Mouse (Mus musculus) midbrain, postnatal 0 days (tissue): ENCODE data around the gene Ssbp4. TPM values are rescaled to one million over a fixed set of nuclear protein-coding genes. Genes with fewer than 3 reads are reported as not detected.

Experiments
- ATAC-seq: fragments of 200-750 bp; cut with Nextera tagmentation; 2 replicates; pipeline ENCODE4 v1.8.0; 2017; ENCODE audit warnings: moderate number of reproducible peaks, mild to moderate bottlenecking, moderate TSS enrichment, moderate library complexity; ENCODE audit not compliant: low FRiP score
- DNase-seq: peaks from one replicate; pipeline ENCODE4 v3.0.0-alpha.2; 2015; ENCODE audit warnings: low spot score
- H3K27ac ChIP-seq: fragments of 300-500 bp; sonication (generic); 2 replicates; pipeline ENCODE4 v1.5.1; 2014; ENCODE audit warnings: low read depth, mild to moderate bottlenecking, low read length, mixed read lengths
- H3K27me3 ChIP-seq: fragments of 300-500 bp; sonication (generic); 2 replicates; pipeline ENCODE4 v1.6.1; 2014; ENCODE audit warnings: low read length, control low read depth, mixed read lengths; ENCODE audit not compliant: insufficient read depth
- H3K36me3 ChIP-seq: fragments of 300-500 bp; sonication (generic); 2 replicates; pipeline ENCODE4 v1.6.1; 2014; ENCODE audit warnings: low read length, control low read depth, mixed read lengths; ENCODE audit not compliant: insufficient read depth
- H3K4me1 ChIP-seq: fragments of 300-500 bp; sonication (generic); 2 replicates; pipeline ENCODE4 v1.6.1; 2014; ENCODE audit warnings: mild to moderate bottlenecking, control low read depth, antibody characterized with exemption, low read length, mixed read lengths; ENCODE audit not compliant: insufficient read depth
- H3K4me2 ChIP-seq: fragments of 300-500 bp; sonication (generic); 2 replicates; pipeline ENCODE4 v1.6.1; 2014; ENCODE audit warnings: low read depth, mild to moderate bottlenecking, low read length, mixed read lengths; ENCODE audit not compliant: poor library complexity, severe bottlenecking
- H3K4me3 ChIP-seq: fragments of 300-500 bp; sonication (generic); 2 replicates; pipeline ENCODE4 v1.5.1; 2014; ENCODE audit warnings: low read depth, mild to moderate bottlenecking, low read length, moderate library complexity
- H3K9ac ChIP-seq: fragments of 300-500 bp; sonication (generic); replicated peaks from 2 replicates; pipeline ENCODE4 v1.6.1; 2014; ENCODE audit warnings: mild to moderate bottlenecking, low read length, moderate library complexity, mixed read lengths; ENCODE audit not compliant: poor library complexity, severe bottlenecking
- H3K9me3 ChIP-seq: fragments of 300-500 bp; sonication (generic); 2 replicates; pipeline ENCODE4 v1.6.1; 2016; ENCODE audit warnings: low read length, control low read depth
- CTCF ChIP-seq: IDR thresholded peaks from 2 replicates; pipeline ENCODE4 v1.5.1; 2016; ENCODE audit warnings: antibody characterized with exemption, mild to moderate bottlenecking
- WGBS: fragments of 180-500 bp; shearing (Covaris S2); extraction: QIAGEN DNeasy Blood & Tissue Kit; methylation state at CpG from one replicate; pipeline ENCODE4 v1.1.7; 2014; 5-methylcytosine and 5-hydroxymethylcytosine counted together
- polyA plus RNA-seq: library from polyadenylated mRNA; unstranded; fragments of >200 nt; fragmentation: Nextera tagmentation; extraction: Ambion mirVana; gene quantifications from 2 replicates; pipeline ENCODE4 v1.2.1, GENCODE M21; 2015
- total RNA-seq: library from RNA; depleted of rRNA; stranded (reverse); fragments of >200 nt; gene quantifications from 2 replicates; pipeline ENCODE4 v1.2.3, GENCODE M21; 2014; rRNA removed

Gene Ssbp4
- total and polyA plus RNA-seq, 2 experiments from 2014 or later: 230 to 392 TPM

GRCm38 (mm10) chr8:70553740-70554139 is 54.9 kb downstream of the Ssbp4 start:
- DNase-seq: peak; percentile 64
- Histone ChIP-seq H3K4me2 (no peak overlapping the region), H3K27me3 (no peaks in the 10 kb centered on the region), H3K4me1 (no peaks in the 10 kb centered on the region), H3K9me3 (no peaks in the 10 kb centered on the region), H3K36me3 (peaks cover 3% of the 10 kb centered on the region; the same call in 1 of the 2 replicates), H3K27ac (no peak overlapping the region), H3K4me3 (no peak overlapping the region), H3K9ac (no peak overlapping the region)
- no peak for ATAC-seq
- no peak for TF ChIP-seq CTCF

- DNase-seq (no peak), ATAC-seq (no peak)
- Histone ChIP-seq H3K4me3 (no peak overlapping the region), H3K27me3 (no peaks in the 10 kb centered on the region), H3K4me1 (no peaks in the 10 kb centered on the region), H3K27ac (no peak overlapping the region), H3K9ac (no peak overlapping the region), H3K4me2 (no peak overlapping the region), H3K9me3 (no peaks in the 10 kb centered on the region), H3K36me3 (peaks cover 3% of the 10 kb centered on the region; the same call in 1 of the 2 replicates)
- 61% methylated on average over 1 of the region's 1 CpGs for WGBS
- TF ChIP-seq CTCF: no peak
Observed at GRCm38 (mm10) chr8:70552836-70553235, 55.8 kb downstream of the Ssbp4 start.

- H3K9ac ChIP-seq: no peak overlapping the region
- DNase-seq (no peak), ATAC-seq (no peak)
- H3K27ac ChIP-seq: no peak overlapping the region
- WGBS: 86% methylated on average over 3 of the region's 3 CpGs
- no peak overlapping the region for H3K4me2 ChIP-seq
- no peaks in the 10 kb centered on the region for H3K4me1 ChIP-seq
- no peaks in the 10 kb centered on the region for H3K36me3 ChIP-seq
- no peaks in the 10 kb centered on the region for H3K9me3 ChIP-seq
- no peak overlapping the region for H3K4me3 ChIP-seq
- no peaks in the 10 kb centered on the region for H3K27me3 ChIP-seq
- TF ChIP-seq CTCF: no peak
Observed at GRCm38 (mm10) chr8:70551558-70552161, 57.0 kb downstream of the Ssbp4 start.

DNA sequence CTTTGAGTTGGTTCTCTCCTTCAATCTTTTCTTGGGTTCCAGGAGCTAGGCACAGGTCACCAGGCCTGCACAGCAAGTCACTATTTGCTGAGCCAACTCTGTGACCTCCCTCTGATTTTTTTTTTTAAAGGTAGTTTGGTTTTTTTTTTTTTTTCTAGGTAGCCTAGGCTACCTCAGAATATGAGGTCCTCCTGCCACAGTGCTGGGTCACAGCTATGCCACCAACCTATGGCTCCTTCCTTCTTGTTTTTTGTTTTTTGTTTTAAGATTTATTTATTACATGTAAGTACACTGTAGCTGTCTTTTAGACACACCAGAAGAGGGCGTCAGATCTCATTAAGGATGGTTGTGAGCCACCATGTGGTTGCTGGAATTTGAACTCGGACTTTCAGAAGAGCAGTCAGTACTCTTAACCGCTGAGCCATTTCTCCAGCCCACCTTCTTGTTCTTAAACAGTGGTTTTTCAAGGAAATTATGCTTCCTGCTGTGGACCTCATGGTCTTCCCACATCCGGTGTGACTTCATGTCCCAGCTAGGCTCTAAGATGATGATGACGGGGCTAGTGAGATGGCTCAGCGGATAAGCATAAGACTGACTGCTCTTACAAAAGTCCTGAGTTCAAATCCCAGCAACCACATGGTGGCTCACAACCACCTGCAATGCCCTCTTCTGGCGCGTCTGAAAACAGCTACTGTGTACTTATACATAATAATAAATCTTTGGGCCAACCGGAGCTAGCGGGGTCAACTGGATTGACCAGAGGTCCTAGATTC is 59.1 kb downstream of the Ssbp4 start:
- DNase-seq (no peak), ATAC-seq (no peak)
- no peaks in the 10 kb centered on the region for H3K36me3 ChIP-seq
- 93% methylated on average over 10 of the region's 10 CpGs for whole genome bisulfite sequencing
- no peak overlapping the region for H3K27ac ChIP-seq
- H3K9ac ChIP-seq: no peak overlapping the region
- H3K4me1 ChIP-seq: no peaks in the 10 kb centered on the region
- H3K4me3 ChIP-seq: no peak overlapping the region
- no peaks in the 10 kb centered on the region for H3K27me3 ChIP-seq
- H3K4me2 ChIP-seq: no peak overlapping the region
- no peak for TF ChIP-seq CTCF
- no peaks in the 10 kb centered on the region for H3K9me3 ChIP-seq

GRCm38 (mm10) chr8:70547762-70548161 is 60.9 kb downstream of the Ssbp4 start:
- ATAC-seq: no peak
- Histone ChIP-seq H3K9ac (no peak overlapping the region), H3K27ac (no peak overlapping the region), H3K4me3 (no peak overlapping the region), H3K9me3 (no peaks in the 10 kb centered on the region), H3K4me2 (no peak overlapping the region), H3K36me3 (no peaks in the 10 kb centered on the region), H3K4me1 (no peaks in the 10 kb centered on the region), H3K27me3 (no peaks in the 10 kb centered on the region)
- DNase-seq: no peak
- WGBS: 93% methylated on average over 6 of the region's 6 CpGs
- no peak for TF ChIP-seq CTCF

Other genes starting within 250 kb of the Ssbp4 start
- 0.19 and 0.49 TPM in 2 replicates for gene Comp, start 235.3 kb downstream of the Ssbp4 start, total RNA-seq
- 0.38 and 0.77 TPM in 2 replicates for gene Comp, start 235.3 kb downstream of the Ssbp4 start, polyA plus RNA-seq
- 56.3 and 57.4 TPM in 2 replicates for gene Crtc1, start 169.3 kb downstream of the Ssbp4 start, total RNA-seq
- 46.5 and 47.8 TPM in 2 replicates for gene Crtc1, start 169.3 kb downstream of the Ssbp4 start, polyA plus RNA-seq
- gene Klhl26, start 131.9 kb downstream of the Ssbp4 start, total RNA-seq: 48.9 and 51.0 TPM in 2 replicates
- gene Klhl26, start 131.9 kb downstream of the Ssbp4 start, polyA plus RNA-seq: 39.4 TPM in 2 replicates
- 168 and 206 TPM in 2 replicates for gene Tmem59l, start 121.5 kb downstream of the Ssbp4 start, total RNA-seq
- gene Tmem59l, start 121.5 kb downstream of the Ssbp4 start, polyA plus RNA-seq: 203 and 226 TPM in 2 replicates
- 4.1 and 4.3 TPM in 2 replicates for gene Crlf1, start 115.7 kb downstream of the Ssbp4 start, total RNA-seq
- 9.4 and 10.9 TPM in 2 replicates for gene Crlf1, start 115.7 kb downstream of the Ssbp4 start, polyA plus RNA-seq
- gene Rex1bd, start 102.1 kb downstream of the Ssbp4 start, total RNA-seq: 118 and 121 TPM in 2 replicates
- 198 and 212 TPM in 2 replicates for gene Rex1bd, start 102.1 kb downstream of the Ssbp4 start, polyA plus RNA-seq
- 357 and 402 TPM in 2 replicates for gene Uba52, start 98.1 kb downstream of the Ssbp4 start, total RNA-seq
- gene Uba52, start 98.1 kb downstream of the Ssbp4 start, polyA plus RNA-seq: 721 and 736 TPM in 2 replicates
- 490 and 533 TPM in 2 replicates for gene Fkbp8, start 81.1 kb downstream of the Ssbp4 start, total RNA-seq
- 351 and 386 TPM in 2 replicates for gene Fkbp8, start 81.1 kb downstream of the Ssbp4 start, polyA plus RNA-seq
- gene Kxd1, start 80.9 kb downstream of the Ssbp4 start, total RNA-seq: 36.3 and 38.2 TPM in 2 replicates
- 53.1 and 55.8 TPM in 2 replicates for gene Kxd1, start 80.9 kb downstream of the Ssbp4 start, polyA plus RNA-seq
- 10.2 and 14.1 TPM in 2 replicates for gene Ell, start 69.4 kb downstream of the Ssbp4 start, total RNA-seq
- gene Ell, start 69.4 kb downstream of the Ssbp4 start, polyA plus RNA-seq: 12.6 and 13.2 TPM in 2 replicates
- 176 and 180 TPM in 2 replicates for gene Isyna1, start 14.5 kb downstream of the Ssbp4 start, total RNA-seq
- 140 and 146 TPM in 2 replicates for gene Isyna1, start 14.5 kb downstream of the Ssbp4 start, polyA plus RNA-seq
- gene Lrrc25, start 7.3 kb upstream of the Ssbp4 start, total RNA-seq: 1.8 and 2.2 TPM in 2 replicates
- gene Lrrc25, start 7.3 kb upstream of the Ssbp4 start, polyA plus RNA-seq: 0.74 and 1.4 TPM in 2 replicates
- 0.22 and 1.8 TPM in 2 replicates for gene Gdf15, start 23.6 kb upstream of the Ssbp4 start, total RNA-seq
- gene Gdf15, start 23.6 kb upstream of the Ssbp4 start, polyA plus RNA-seq: 0.26 and 0.32 TPM in 2 replicates
- gene Pgpep1, start 51.5 kb upstream of the Ssbp4 start, total RNA-seq: 40.2 and 60.6 TPM in 2 replicates
- gene Pgpep1, start 51.5 kb upstream of the Ssbp4 start, polyA plus RNA-seq: 37.6 and 50.6 TPM in 2 replicates
- 140 and 312 TPM in 2 replicates for gene Lsm4, start 64.4 kb upstream of the Ssbp4 start, total RNA-seq
- gene Lsm4, start 64.4 kb upstream of the Ssbp4 start, polyA plus RNA-seq: 157 and 169 TPM in 2 replicates
- 470 and 553 TPM in 2 replicates for gene Jund, start 90.1 kb upstream of the Ssbp4 start, total RNA-seq
- 91.0 and 99.3 TPM in 2 replicates for gene Jund, start 90.1 kb upstream of the Ssbp4 start, polyA plus RNA-seq
- 0.22 TPM in 1 of 2 replicates, not detected in the other for gene Iqcn, start 94.6 kb upstream of the Ssbp4 start, total RNA-seq
- gene Iqcn, start 94.6 kb upstream of the Ssbp4 start, polyA plus RNA-seq: 0.06 and 0.07 TPM in 2 replicates
- gene Gm3336, start 109.7 kb upstream of the Ssbp4 start, total RNA-seq: not detected in 2 replicates
- not detected in 2 replicates for gene Gm3336, start 109.7 kb upstream of the Ssbp4 start, polyA plus RNA-seq
- gene Pde4c, start 114.8 kb upstream of the Ssbp4 start, total RNA-seq: 0.77 and 1.5 TPM in 2 replicates
- gene Pde4c, start 114.8 kb upstream of the Ssbp4 start, polyA plus RNA-seq: 0.21 and 0.39 TPM in 2 replicates
- gene Rab3a, start 145.8 kb upstream of the Ssbp4 start, total RNA-seq: 649 and 670 TPM in 2 replicates
- 726 and 813 TPM in 2 replicates for gene Rab3a, start 145.8 kb upstream of the Ssbp4 start, polyA plus RNA-seq
- gene Mpv17l2, start 152.1 kb upstream of the Ssbp4 start, total RNA-seq: 27.8 and 29.2 TPM in 2 replicates
- 43.7 and 45.8 TPM in 2 replicates for gene Mpv17l2, start 152.1 kb upstream of the Ssbp4 start, polyA plus RNA-seq
- gene Pik3r2, start 167.8 kb upstream of the Ssbp4 start, total RNA-seq: 141 and 159 TPM in 2 replicates
- gene Pik3r2, start 167.8 kb upstream of the Ssbp4 start, polyA plus RNA-seq: 102 and 113 TPM in 2 replicates
- 33.2 and 34.1 TPM in 2 replicates for gene Mast3, start 196.2 kb upstream of the Ssbp4 start, total RNA-seq
- gene Mast3, start 196.2 kb upstream of the Ssbp4 start, polyA plus RNA-seq: 20.2 and 24.0 TPM in 2 replicates
- gene Il12rb1, start 199.6 kb upstream of the Ssbp4 start, total RNA-seq: not detected in 2 replicates
- gene Il12rb1, start 199.6 kb upstream of the Ssbp4 start, polyA plus RNA-seq: not detected in 2 replicates
- gene Arrdc2, start 230.8 kb upstream of the Ssbp4 start, total RNA-seq: 13.6 TPM in 2 replicates
- gene Arrdc2, start 230.8 kb upstream of the Ssbp4 start, polyA plus RNA-seq: 6.0 and 6.6 TPM in 2 replicates